Mouse (Mus musculus): ENCODE data around the gene Mctp1. TPM values are rescaled to one million over a fixed set of nuclear protein-coding genes. Genes with fewer than 3 reads are reported as not detected.

Mctp1 gene
- 14.4 and 15.2 TPM in 2 replicates for polyA plus RNA-seq (2021; fragmentation: Nextera tagmentation)
- long read RNA-seq, experiment 1, transcript Mctp1-201 (21 exons, 2,283 nt) = major isoform, 90 of 235 reads
- long read RNA-seq, experiment 1, partial matches to known transcripts = 47 of 235 reads
- long read RNA-seq, experiment 1, other reads (novel, unspliced or antisense) = 97 of 235 reads
- long read RNA-seq, experiment 2, partial matches to known transcripts = 7 of 25 reads
- long read RNA-seq, experiment 2, other reads (novel, unspliced or antisense) = 14 of 25 reads

GRCm38 (mm10) chr13:76383972-76384663 lies at the start of gene Mctp1:
Mctp1 (plus strand) TSS chr13:76384535.

Other genes starting within 250 kb of the Mctp1 start
- gene Fam81b, start 79.5 kb upstream of the Mctp1 start, polyA plus RNA-seq (2021; fragmentation: Nextera tagmentation) = 0.15 and 0.19 TPM in 2 replicates

Measured in left cerebral cortex, adult 6 months (tissue).